Mouse (Mus musculus) kidney, embryonic 15.5 days (tissue): ENCODE data around the gene Cxcr4. TPM values are rescaled to one million over a fixed set of nuclear protein-coding genes. Genes with fewer than 3 reads are reported as not detected.

Source experiments
- ATAC-seq: fragments of 200-750 bp; cut with Nextera tagmentation; replicated peaks from 2 replicates; pipeline ENCODE4 v1.8.0; 2017; ENCODE audit warnings: moderate TSS enrichment; ENCODE audit not compliant: low FRiP score
- H3K27ac ChIP-seq: fragments of 300-500 bp; sonication (generic); 2 replicates; pipeline ENCODE4 v1.5.1; 2015; ENCODE audit warnings: mild to moderate bottlenecking, inconsistent platforms
- H3K27me3 ChIP-seq: fragments of 300-500 bp; sonication (generic); 2 replicates; pipeline ENCODE4 v1.6.1; 2015; ENCODE audit warnings: inconsistent platforms
- H3K36me3 ChIP-seq: fragments of 300-500 bp; sonication (generic); 2 replicates; pipeline ENCODE4 v1.6.1; 2015; ENCODE audit warnings: inconsistent platforms
- H3K4me1 ChIP-seq: fragments of 300-500 bp; sonication (generic); 2 replicates; pipeline ENCODE4 v1.6.1; 2015; ENCODE audit warnings: inconsistent platforms
- H3K4me2 ChIP-seq: fragments of 300-500 bp; sonication (generic); 2 replicates; pipeline ENCODE4 v1.6.1; 2015; ENCODE audit warnings: moderate library complexity, mild to moderate bottlenecking, inconsistent platforms
- H3K4me3 ChIP-seq: fragments of 300-500 bp; sonication (generic); replicated peaks from 2 replicates; pipeline ENCODE4 v1.5.1; 2015; ENCODE audit warnings: mild to moderate bottlenecking, inconsistent platforms
- H3K9ac ChIP-seq: fragments of 300-500 bp; sonication (generic); 2 replicates; pipeline ENCODE4 v1.6.1; 2015; ENCODE audit warnings: mild to moderate bottlenecking, inconsistent platforms
- H3K9me3 ChIP-seq: fragments of 300-500 bp; sonication (generic); replicated peaks from 2 replicates; pipeline ENCODE4 v1.6.1; 2016; ENCODE audit warnings: inconsistent platforms
- WGBS: fragments of 180-500 bp; shearing (Covaris S2); methylation state at CpG from one replicate; pipeline ENCODE4 v1.1.7; 2015; ENCODE audit warnings: mixed read lengths; 5-methylcytosine and 5-hydroxymethylcytosine counted together
- polyA plus RNA-seq: library from polyadenylated mRNA; unstranded; fragments of >200 nt; fragmentation: Nextera tagmentation; extraction: Ambion mirVana; gene quantifications from 2 replicates; pipeline ENCODE4 v1.2.1, GENCODE M21; 2015

The Cxcr4 gene
- polyA plus RNA-seq, 1 experiment from 2014 or later, result 9.8 TPM

DNA sequence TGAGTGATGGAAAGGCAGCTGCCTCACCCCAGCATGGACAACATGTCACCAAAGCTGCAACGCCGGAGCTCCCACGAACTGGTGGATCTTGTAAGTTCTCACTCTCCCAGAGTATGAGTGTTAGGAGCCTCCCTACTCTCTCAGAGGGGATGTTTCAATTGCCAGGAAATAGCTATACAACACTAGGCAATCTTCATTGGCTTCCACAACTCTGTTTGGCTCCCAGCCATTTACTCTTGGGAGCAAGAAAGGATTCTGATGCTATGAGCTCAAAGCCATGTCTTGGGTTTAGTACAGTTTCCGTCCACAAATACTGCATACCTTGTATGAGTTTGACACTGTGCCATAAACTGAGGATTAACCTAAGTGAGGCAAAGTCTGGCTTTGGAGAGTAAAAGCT lies 34.1 kb downstream of the Cxcr4 start:
- no peak overlapping the region for H3K9ac ChIP-seq
- no peaks in the 10 kb centered on the region for H3K9me3 ChIP-seq
- no peak for ATAC-seq
- H3K36me3 ChIP-seq, result no peaks in the 10 kb centered on the region
- no peaks in the 10 kb centered on the region for H3K4me1 ChIP-seq
- H3K4me3 ChIP-seq, result no peak overlapping the region
- no peak overlapping the region for H3K27ac ChIP-seq
- no peaks in the 10 kb centered on the region for H3K27me3 ChIP-seq
- H3K4me2 ChIP-seq, result no peak overlapping the region
- 65% methylated on average over 4 of the region's 4 CpGs for WGBS

DNA sequence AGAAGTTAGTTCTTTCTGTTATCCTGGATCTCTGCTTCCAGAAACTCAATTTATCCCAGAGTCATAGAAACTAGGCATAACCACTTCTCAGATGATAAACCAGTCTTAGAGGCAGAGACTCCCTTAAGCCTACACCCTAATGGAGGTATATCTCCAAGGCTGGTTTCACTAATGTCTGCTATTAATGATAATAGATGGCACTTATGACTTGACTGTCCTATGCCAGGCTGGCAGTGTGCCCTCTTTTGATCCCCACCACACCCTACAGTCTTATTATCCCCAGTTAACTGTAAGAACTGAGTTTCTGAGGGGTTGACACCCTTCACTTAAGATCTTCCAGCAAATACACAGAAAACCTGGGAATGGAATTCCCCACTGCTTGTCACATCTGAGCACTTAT lies 39.5 kb downstream of the Cxcr4 start:
- no peak overlapping the region for H3K27ac ChIP-seq
- H3K4me1 ChIP-seq, result no peaks in the 10 kb centered on the region
- H3K9me3 ChIP-seq, result no peaks in the 10 kb centered on the region
- no peak overlapping the region for H3K9ac ChIP-seq
- no peak overlapping the region for H3K4me3 ChIP-seq
- H3K27me3 ChIP-seq, result no peaks in the 10 kb centered on the region
- no peak for ATAC-seq
- no peak overlapping the region for H3K4me2 ChIP-seq
- no peaks in the 10 kb centered on the region for H3K36me3 ChIP-seq

DNA sequence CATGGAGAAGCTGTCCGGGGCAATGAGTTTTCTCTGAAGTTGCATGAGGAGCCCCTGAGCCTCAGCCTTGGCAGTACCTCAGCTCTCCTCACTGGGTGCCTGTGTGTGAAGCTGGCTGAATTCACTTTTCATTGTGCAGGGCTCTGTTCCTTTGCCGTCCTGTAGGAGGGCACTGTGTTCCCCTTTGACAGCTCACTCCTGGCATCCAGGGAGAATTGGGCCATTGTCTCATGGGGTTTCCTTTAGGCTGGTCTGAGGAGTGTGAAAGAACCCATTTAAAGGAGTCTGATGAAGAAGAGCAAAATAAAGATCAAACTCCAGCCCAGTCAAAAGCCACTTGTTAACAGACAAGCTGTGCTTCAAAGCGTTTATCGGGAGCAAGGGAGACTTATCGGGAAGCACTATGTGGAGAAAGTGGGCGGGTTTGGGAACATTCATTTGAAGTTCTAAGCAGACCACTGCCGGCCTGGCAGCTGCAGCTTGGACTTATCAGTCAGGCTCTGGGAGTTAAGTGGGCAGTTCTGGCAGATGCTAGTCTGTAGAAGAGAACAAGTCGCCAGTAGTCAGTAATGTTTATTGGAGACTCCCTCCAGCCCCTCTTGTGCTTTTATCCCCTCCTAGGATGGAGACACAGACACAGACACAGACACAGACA lies 40.2 kb downstream of the Cxcr4 start:
- 23% methylated on average over 8 of the region's 8 CpGs for WGBS
- no peak; the same call in 1 of the 2 replicates for ATAC-seq

DNA sequence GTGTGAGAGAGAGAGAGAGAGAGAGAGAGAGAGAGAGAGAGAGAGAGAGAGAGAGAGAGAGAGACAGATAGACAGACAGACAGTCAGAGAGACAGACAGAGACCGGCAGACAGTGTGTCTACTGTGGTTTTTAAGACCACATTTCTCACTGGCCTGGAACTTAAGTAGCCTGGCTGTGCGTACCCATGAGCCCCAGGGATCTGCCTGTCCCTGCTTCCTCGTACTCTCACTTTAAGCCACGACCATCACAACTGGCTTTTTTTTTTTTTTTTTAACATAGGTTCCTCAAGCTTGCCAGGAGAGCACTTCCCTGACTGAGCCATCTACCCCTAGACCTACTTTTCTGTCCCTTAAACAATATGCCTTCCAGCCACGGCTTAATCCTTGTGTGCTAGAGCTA lies 42.7 kb downstream of the Cxcr4 start:
- WGBS, result 75% methylated on average over 5 of the region's 5 CpGs
- no peaks in the 10 kb centered on the region for H3K4me1 ChIP-seq
- ATAC-seq, result no peak

More for the DNA sequence above, 40.2 kb downstream of the Cxcr4 start:
- no peaks in the 10 kb centered on the region for H3K4me1 ChIP-seq
- H3K9me3 ChIP-seq, result no peaks in the 10 kb centered on the region
- H3K27ac ChIP-seq, result no peak overlapping the region
- H3K4me3 ChIP-seq, result no peak overlapping the region
- H3K27me3 ChIP-seq, result no peaks in the 10 kb centered on the region
- no peaks in the 10 kb centered on the region for H3K36me3 ChIP-seq
- H3K9ac ChIP-seq, result no peak overlapping the region
- H3K4me2 ChIP-seq, result no peak overlapping the region

DNA sequence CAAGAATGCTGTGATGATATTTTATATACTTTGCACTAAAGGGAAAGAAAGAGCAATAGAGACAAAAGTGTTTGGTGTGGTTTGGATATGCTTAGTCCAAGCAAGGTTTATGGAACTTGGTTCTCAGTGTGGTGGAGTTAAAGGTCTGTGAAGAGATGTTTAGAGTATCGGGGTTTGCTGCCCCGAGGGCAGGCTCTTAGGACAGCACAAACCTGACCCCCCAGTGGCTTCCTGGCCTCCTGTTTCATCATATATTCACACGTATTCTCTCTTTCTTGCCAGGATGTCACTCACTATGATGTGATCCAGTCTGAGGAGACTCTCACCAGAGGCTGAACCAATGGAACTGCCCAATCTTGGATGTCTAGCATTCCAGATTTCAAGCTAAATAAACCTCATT lies 43.1 kb downstream of the Cxcr4 start:
- H3K27me3 ChIP-seq, result no peaks in the 10 kb centered on the region
- H3K4me2 ChIP-seq, result no peak overlapping the region
- WGBS, result 66% methylated on average over 3 of the region's 3 CpGs
- H3K9ac ChIP-seq, result no peak overlapping the region
- no peaks in the 10 kb centered on the region for H3K4me1 ChIP-seq
- no peak for ATAC-seq
- no peaks in the 10 kb centered on the region for H3K36me3 ChIP-seq
- no peak overlapping the region for H3K4me3 ChIP-seq
- no peaks in the 10 kb centered on the region for H3K9me3 ChIP-seq
- no peak overlapping the region for H3K27ac ChIP-seq

More for the DNA sequence above, 42.7 kb downstream of the Cxcr4 start:
- Histone ChIP-seq H3K36me3 (no peaks in the 10 kb centered on the region), H3K4me3 (no peak overlapping the region), H3K27me3 (no peaks in the 10 kb centered on the region), H3K4me2 (no peak overlapping the region), H3K9ac (no peak overlapping the region), H3K27ac (no peak overlapping the region), H3K9me3 (no peaks in the 10 kb centered on the region)

DNA sequence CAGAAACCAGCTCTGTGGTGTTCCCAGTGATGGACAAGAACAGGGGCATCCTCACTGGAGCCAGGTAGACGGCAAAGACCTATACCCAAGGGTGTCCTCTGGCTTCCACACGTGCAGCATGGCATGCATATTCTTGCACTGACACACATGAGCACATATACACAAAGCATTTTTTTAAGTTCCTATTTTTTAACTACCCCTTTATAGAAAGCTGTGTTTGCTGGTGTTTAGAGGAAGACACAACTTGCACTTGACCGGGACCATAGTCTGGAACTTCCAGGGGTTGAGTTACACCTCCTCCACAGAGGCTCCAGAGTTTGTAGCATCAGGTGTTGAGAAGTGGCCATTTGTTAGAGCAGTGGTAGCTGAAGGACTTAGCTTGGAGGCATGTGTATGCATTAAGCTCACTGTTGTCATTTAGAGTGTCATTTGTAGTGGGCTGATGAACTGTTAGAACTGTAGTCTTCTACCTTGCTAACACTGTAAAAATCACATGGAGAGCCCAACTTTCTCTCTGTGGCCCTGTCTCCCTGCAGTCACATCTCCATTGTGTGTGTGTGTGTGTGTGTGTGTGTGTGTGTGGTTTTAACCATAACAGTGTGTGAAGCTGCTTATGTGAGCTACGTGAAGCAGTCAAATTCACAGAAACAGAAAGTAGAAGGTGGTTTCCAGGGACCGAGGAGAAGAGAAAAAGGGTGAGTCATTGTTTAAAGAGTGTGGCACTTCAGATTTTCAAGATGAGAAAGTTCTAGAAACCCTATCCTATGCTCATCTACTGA lies 43.7 kb downstream of the Cxcr4 start:
- Histone ChIP-seq H3K9ac (no peak overlapping the region), H3K4me1 (no peaks in the 10 kb centered on the region), H3K27ac (no peak overlapping the region), H3K9me3 (no peaks in the 10 kb centered on the region), H3K4me2 (no peak overlapping the region), H3K4me3 (no peak overlapping the region), H3K36me3 (no peaks in the 10 kb centered on the region), H3K27me3 (no peaks in the 10 kb centered on the region)
- 70% methylated on average over 5 of the region's 5 CpGs for WGBS
- ATAC-seq, result no peak

DNA sequence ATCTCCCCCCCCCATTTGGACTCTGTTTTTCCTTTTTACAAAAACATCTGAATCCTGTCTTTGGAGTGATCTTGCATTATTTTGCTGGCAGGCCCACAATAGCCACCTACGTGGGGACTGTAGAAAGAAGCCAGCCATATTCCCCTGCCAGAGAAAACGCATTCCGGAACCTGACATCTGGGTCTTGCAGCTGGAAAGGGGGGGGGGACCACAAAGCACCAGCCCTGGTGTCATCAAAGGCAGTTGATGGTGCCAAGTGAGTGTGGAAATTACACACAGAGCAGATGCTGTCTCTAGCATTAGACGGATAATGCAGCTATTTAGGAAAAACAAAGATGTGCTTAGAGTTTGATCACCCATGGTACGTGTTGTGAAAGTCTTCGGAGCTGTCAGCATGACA lies 46.4 kb downstream of the Cxcr4 start:
- WGBS, result 79% methylated on average over 6 of the region's 6 CpGs
- no peaks in the 10 kb centered on the region for H3K4me1 ChIP-seq

DNA sequence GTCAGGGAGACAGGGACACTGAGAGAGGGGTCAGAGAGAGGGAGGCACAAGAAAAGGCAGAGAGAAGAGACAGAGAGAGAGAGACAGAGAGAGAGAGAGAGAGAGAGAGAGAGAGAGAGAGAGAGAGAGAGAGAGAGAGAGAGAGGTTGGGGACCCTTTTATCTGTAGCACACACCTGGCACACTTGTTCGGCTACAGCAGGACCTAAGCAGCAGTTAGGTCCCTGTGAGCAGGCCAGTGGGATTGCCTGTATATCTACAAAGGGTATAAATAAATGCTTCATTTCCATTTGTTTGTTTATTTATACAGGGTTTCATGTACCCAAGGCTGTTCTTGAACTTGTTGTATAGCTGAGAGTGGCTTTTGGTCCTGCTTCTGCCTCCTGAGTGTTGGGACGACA lies 49.0 kb downstream of the Cxcr4 start:
- Histone ChIP-seq H3K27me3 (no peaks in the 10 kb centered on the region), H3K9ac (no peak overlapping the region), H3K4me2 (no peak overlapping the region), H3K36me3 (no peaks in the 10 kb centered on the region), H3K4me3 (no peak overlapping the region), H3K27ac (no peak overlapping the region), H3K9me3 (no peaks in the 10 kb centered on the region), H3K4me1 (0 out of 2 replicates have a peak, but pooled peaks cover 6% of the 10 kb centered on the region)
- ATAC-seq, result no peak
- 87% methylated on average over 2 of the region's 2 CpGs for WGBS

More for the DNA sequence above, 46.4 kb downstream of the Cxcr4 start:
- no peaks in the 10 kb centered on the region for H3K27me3 ChIP-seq
- H3K9ac ChIP-seq, result no peak overlapping the region
- no peaks in the 10 kb centered on the region for H3K36me3 ChIP-seq
- H3K4me3 ChIP-seq, result no peak overlapping the region
- H3K9me3 ChIP-seq, result no peaks in the 10 kb centered on the region
- no peak for ATAC-seq
- H3K27ac ChIP-seq, result no peak overlapping the region
- no peak overlapping the region for H3K4me2 ChIP-seq

DNA sequence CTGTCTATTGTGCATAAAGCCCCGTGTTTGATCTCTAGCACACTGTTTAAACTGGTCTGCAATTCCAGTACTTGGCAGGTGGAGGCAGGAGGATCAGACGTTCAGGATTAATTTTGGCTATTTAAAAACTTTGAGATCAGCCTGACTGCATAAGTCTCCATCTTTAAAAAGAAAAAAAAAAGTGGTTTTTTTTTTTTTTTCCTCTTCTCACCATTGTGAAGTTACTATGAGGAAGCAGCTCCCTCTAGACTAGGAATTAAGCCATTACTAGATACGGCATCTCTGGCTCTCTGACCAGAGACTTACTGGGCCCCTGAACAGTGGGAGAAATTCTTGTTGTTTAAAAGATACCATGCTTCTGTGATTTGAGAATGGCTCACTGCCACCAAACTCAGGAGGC lies 49.5 kb downstream of the Cxcr4 start:
- Histone ChIP-seq H3K9ac (no peak overlapping the region), H3K27ac (no peak overlapping the region), H3K36me3 (no peaks in the 10 kb centered on the region), H3K4me2 (no peak overlapping the region), H3K4me3 (no peak overlapping the region), H3K4me1 (0 out of 2 replicates have a peak, but pooled peaks cover 6% of the 10 kb centered on the region), H3K9me3 (no peaks in the 10 kb centered on the region), H3K27me3 (no peaks in the 10 kb centered on the region)
- no peak for ATAC-seq
- 68% methylated on average over 3 of the region's 3 CpGs for WGBS

DNA sequence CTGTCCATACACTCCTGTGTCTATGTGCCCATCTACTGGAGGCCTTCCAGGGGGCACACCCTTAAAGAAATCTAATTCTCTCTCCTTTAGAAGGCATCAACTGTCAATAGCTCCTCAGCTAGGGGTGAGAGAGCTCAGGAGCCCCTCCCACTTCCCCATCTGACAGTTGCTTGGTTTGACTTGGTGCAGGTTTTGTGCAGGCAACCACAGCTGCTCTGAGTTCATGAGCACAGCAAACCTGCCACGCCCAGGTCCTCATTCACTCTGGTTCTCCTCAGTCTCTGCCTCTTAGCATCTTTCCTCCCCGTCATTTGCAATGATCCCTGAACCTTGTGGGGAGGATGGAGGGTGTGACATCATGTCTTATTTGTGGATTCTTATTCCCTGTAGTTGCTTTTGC lies 51.9 kb downstream of the Cxcr4 start:
- H3K36me3 ChIP-seq, result no peaks in the 10 kb centered on the region
- H3K27ac ChIP-seq, result no peak overlapping the region
- H3K27me3 ChIP-seq, result no peaks in the 10 kb centered on the region
- no peak overlapping the region for H3K4me3 ChIP-seq
- H3K9ac ChIP-seq, result no peak overlapping the region
- no peaks in the 10 kb centered on the region for H3K9me3 ChIP-seq
- no peak overlapping the region for H3K4me2 ChIP-seq
- peaks cover 9% of the 10 kb centered on the region; the same call in 1 of the 2 replicates for H3K4me1 ChIP-seq
- 74% methylated on average over 2 of the region's 2 CpGs for WGBS
- ATAC-seq, result no peak

DNA sequence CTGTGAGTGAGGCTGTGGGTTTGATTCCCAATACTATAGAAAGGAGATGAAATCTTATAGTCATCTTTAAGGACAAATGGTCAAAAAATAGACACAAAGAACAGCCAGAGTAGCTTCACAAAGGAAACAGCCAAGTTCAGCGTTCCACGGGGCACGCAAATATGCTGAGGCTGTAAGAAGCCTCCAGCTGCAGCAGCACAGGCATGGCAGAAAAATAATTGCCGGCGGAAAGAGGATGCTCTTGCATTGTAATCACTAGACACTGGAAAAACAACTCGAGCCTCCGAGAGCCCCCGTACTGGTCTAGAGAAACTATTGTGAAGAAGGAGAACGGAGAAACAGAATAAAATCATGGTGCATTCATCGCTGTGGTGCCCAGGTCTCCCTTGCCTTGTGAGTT lies 52.5 kb downstream of the Cxcr4 start:
- no peak overlapping the region for H3K4me3 ChIP-seq
- no peaks in the 10 kb centered on the region for H3K9me3 ChIP-seq
- peaks cover 9% of the 10 kb centered on the region; the same call in 1 of the 2 replicates for H3K4me1 ChIP-seq
- H3K36me3 ChIP-seq, result no peaks in the 10 kb centered on the region
- H3K4me2 ChIP-seq, result no peak overlapping the region
- ATAC-seq, result no peak
- WGBS, result 55% methylated on average over 10 of the region's 10 CpGs
- no peak overlapping the region for H3K9ac ChIP-seq
- H3K27me3 ChIP-seq, result no peaks in the 10 kb centered on the region
- no peak overlapping the region for H3K27ac ChIP-seq
